Mouse (Mus musculus): ENCODE measurements around the gene Kdm6b. TPM values are rescaled to one million over a fixed set of nuclear protein-coding genes. Genes with fewer than 3 reads are reported as not detected.

Gene Kdm6b
- 25.9 and 26.2 TPM in 2 replicates for polyA plus RNA-seq (2014; fragmentation: Nextera tagmentation; extraction: Ambion mirVana)

- ATAC-seq (replicated peaks; ENCODE audit: insufficient number of reproducible peaks, low FRiP score, low TSS enrichment, low read depth) (no peak), DNase-seq (ENCODE audit: low spot score) (peak; percentile 76)
- Histone ChIP-seq H3K4me1 (ENCODE audit: control insufficient read depth, insufficient read depth, low read length) (peaks cover 20% of the 10 kb centered on the region), H3K27me3 (ENCODE audit: control insufficient read depth, insufficient read depth, low read length) (no peaks in the 10 kb centered on the region), H3K4me2 (ENCODE audit: low read depth, low read length) (peak within 1 kb of the TSS; percentile 93), H3K9ac (replicated peaks; ENCODE audit: low read length) (peak within 1 kb of the TSS; percentile 98), H3K27ac (replicated peaks; ENCODE audit: low read depth, low read length) (peak within 1 kb of the TSS; percentile 99; the same call in 1 of the 2 replicates), H3K4me3 (ENCODE audit: low read depth, low read length) (peak within 1 kb of the TSS; percentile 79), H3K9me3 (replicated peaks; ENCODE audit: control insufficient read depth, low read length) (no peaks in the 10 kb centered on the region), H3K36me3 (replicated peaks; ENCODE audit: control insufficient read depth, insufficient read depth, low read depth, low read length) (no peaks in the 10 kb centered on the region)
- WGBS = 39% methylated on average over 12 of the region's 12 CpGs
Measured at GRCm38 (mm10) chr11:69413221-69414181, at the start of gene Kdm6b. TSS of gene Kdm6b (minus strand) at chr11:69413675.

- no peaks in the 10 kb centered on the region for H3K9me3 ChIP-seq (replicated peaks; ENCODE audit: control insufficient read depth, low read length)
- H3K9ac ChIP-seq (replicated peaks; ENCODE audit: low read length) = no peak overlapping the region; the same call in 1 of the 2 replicates
- no peak overlapping the region for H3K4me2 ChIP-seq (ENCODE audit: low read depth, low read length)
- WGBS = 75% methylated on average over 5 of the region's 5 CpGs
- no peak overlapping the region for H3K4me3 ChIP-seq (ENCODE audit: low read depth, low read length)
- no peak for ATAC-seq (replicated peaks; ENCODE audit: insufficient number of reproducible peaks, low FRiP score, low TSS enrichment, low read depth)
- no peaks in the 10 kb centered on the region for H3K27me3 ChIP-seq (ENCODE audit: control insufficient read depth, insufficient read depth, low read length)
- no peak for DNase-seq (ENCODE audit: low spot score)
- no peak overlapping the region for H3K27ac ChIP-seq (replicated peaks; ENCODE audit: low read depth, low read length)
- no peaks in the 10 kb centered on the region for H3K4me1 ChIP-seq (ENCODE audit: control insufficient read depth, insufficient read depth, low read length)
- no peaks in the 10 kb centered on the region for H3K36me3 ChIP-seq (replicated peaks; ENCODE audit: control insufficient read depth, insufficient read depth, low read depth, low read length)
Measured at GRCm38 (mm10) chr11:69461568-69461967, 48.1 kb upstream of the Kdm6b start.

- ATAC-seq (replicated peaks; ENCODE audit: insufficient number of reproducible peaks, low FRiP score, low TSS enrichment, low read depth) (no peak), DNase-seq (ENCODE audit: low spot score) (no peak)
- 74% methylated on average over 4 of the region's 4 CpGs for WGBS
- H3K4me3 ChIP-seq (ENCODE audit: low read depth, low read length) = no peak overlapping the region
- H3K36me3 ChIP-seq (replicated peaks; ENCODE audit: control insufficient read depth, insufficient read depth, low read depth, low read length) = no peaks in the 10 kb centered on the region
- H3K9ac ChIP-seq (replicated peaks; ENCODE audit: low read length) = no peak overlapping the region
- no peak overlapping the region for H3K27ac ChIP-seq (replicated peaks; ENCODE audit: low read depth, low read length)
- no peaks in the 10 kb centered on the region for H3K4me1 ChIP-seq (ENCODE audit: control insufficient read depth, insufficient read depth, low read length)
- H3K27me3 ChIP-seq (ENCODE audit: control insufficient read depth, insufficient read depth, low read length) = no peaks in the 10 kb centered on the region
- no peak overlapping the region for H3K4me2 ChIP-seq (ENCODE audit: low read depth, low read length)
- no peaks in the 10 kb centered on the region for H3K9me3 ChIP-seq (replicated peaks; ENCODE audit: control insufficient read depth, low read length)
Measured at GRCm38 (mm10) chr11:69459883-69460282, 46.4 kb upstream of the Kdm6b start.

- Histone ChIP-seq H3K36me3 (replicated peaks; ENCODE audit: control insufficient read depth, insufficient read depth, low read depth, low read length) (no peaks in the 10 kb centered on the region), H3K27me3 (ENCODE audit: control insufficient read depth, insufficient read depth, low read length) (no peaks in the 10 kb centered on the region), H3K9ac (replicated peaks; ENCODE audit: low read length) (no peak overlapping the region), H3K27ac (replicated peaks; ENCODE audit: low read depth, low read length) (no peak overlapping the region), H3K4me2 (ENCODE audit: low read depth, low read length) (no peak overlapping the region), H3K9me3 (replicated peaks; ENCODE audit: control insufficient read depth, low read length) (no peaks in the 10 kb centered on the region), H3K4me1 (ENCODE audit: control insufficient read depth, insufficient read depth, low read length) (no peaks in the 10 kb centered on the region), H3K4me3 (ENCODE audit: low read depth, low read length) (no peak overlapping the region)
- 33% methylated on average over 6 of the region's 6 CpGs for WGBS
- DNase-seq (ENCODE audit: low spot score) (peak; percentile 44), ATAC-seq (replicated peaks; ENCODE audit: insufficient number of reproducible peaks, low FRiP score, low TSS enrichment, low read depth) (no peak)
Measured at GRCm38 (mm10) chr11:69457006-69457579, 43.6 kb upstream of the Kdm6b start.

- Histone ChIP-seq H3K27ac (replicated peaks; ENCODE audit: low read depth, low read length) (no peak overlapping the region), H3K9ac (replicated peaks; ENCODE audit: low read length) (no peak overlapping the region), H3K4me2 (ENCODE audit: low read depth, low read length) (no peak overlapping the region), H3K4me1 (ENCODE audit: control insufficient read depth, insufficient read depth, low read length) (no peaks in the 10 kb centered on the region), H3K36me3 (replicated peaks; ENCODE audit: control insufficient read depth, insufficient read depth, low read depth, low read length) (no peaks in the 10 kb centered on the region), H3K27me3 (ENCODE audit: control insufficient read depth, insufficient read depth, low read length) (no peaks in the 10 kb centered on the region), H3K4me3 (ENCODE audit: low read depth, low read length) (no peak overlapping the region), H3K9me3 (replicated peaks; ENCODE audit: control insufficient read depth, low read length) (no peaks in the 10 kb centered on the region)
- peak; percentile 37 for DNase-seq (ENCODE audit: low spot score)
- ATAC-seq (replicated peaks; ENCODE audit: insufficient number of reproducible peaks, low FRiP score, low TSS enrichment, low read depth) = no peak
- 66% methylated on average over 23 of the region's 23 CpGs for WGBS
Measured at GRCm38 (mm10) chr11:69452114-69452867, 38.8 kb upstream of the Kdm6b start.

GRCm38 (mm10) chr11:69447299-69447698, 33.8 kb upstream of the Kdm6b start:
- no peak overlapping the region for H3K4me2 ChIP-seq (ENCODE audit: low read depth, low read length)
- H3K9ac ChIP-seq (replicated peaks; ENCODE audit: low read length) = no peak overlapping the region
- 88% methylated on average over 7 of the region's 7 CpGs for WGBS
- no peaks in the 10 kb centered on the region for H3K36me3 ChIP-seq (replicated peaks; ENCODE audit: control insufficient read depth, insufficient read depth, low read depth, low read length)
- H3K4me3 ChIP-seq (ENCODE audit: low read depth, low read length) = no peak overlapping the region
- no peaks in the 10 kb centered on the region for H3K4me1 ChIP-seq (ENCODE audit: control insufficient read depth, insufficient read depth, low read length)
- no peaks in the 10 kb centered on the region for H3K27me3 ChIP-seq (ENCODE audit: control insufficient read depth, insufficient read depth, low read length)
- H3K9me3 ChIP-seq (replicated peaks; ENCODE audit: control insufficient read depth, low read length) = no peaks in the 10 kb centered on the region
- H3K27ac ChIP-seq (replicated peaks; ENCODE audit: low read depth, low read length) = no peak overlapping the region
- ATAC-seq (replicated peaks; ENCODE audit: insufficient number of reproducible peaks, low FRiP score, low TSS enrichment, low read depth) (no peak), DNase-seq (ENCODE audit: low spot score) (no peak)

- Histone ChIP-seq H3K9me3 (replicated peaks; ENCODE audit: control insufficient read depth, low read length) (no peaks in the 10 kb centered on the region), H3K27me3 (ENCODE audit: control insufficient read depth, insufficient read depth, low read length) (no peaks in the 10 kb centered on the region), H3K4me1 (ENCODE audit: control insufficient read depth, insufficient read depth, low read length) (no peaks in the 10 kb centered on the region), H3K4me2 (ENCODE audit: low read depth, low read length) (no peak overlapping the region), H3K27ac (replicated peaks; ENCODE audit: low read depth, low read length) (no peak overlapping the region), H3K4me3 (ENCODE audit: low read depth, low read length) (no peak overlapping the region), H3K9ac (replicated peaks; ENCODE audit: low read length) (no peak overlapping the region), H3K36me3 (replicated peaks; ENCODE audit: control insufficient read depth, insufficient read depth, low read depth, low read length) (no peaks in the 10 kb centered on the region)
- ATAC-seq (replicated peaks; ENCODE audit: insufficient number of reproducible peaks, low FRiP score, low TSS enrichment, low read depth) (no peak), DNase-seq (ENCODE audit: low spot score) (no peak)
- WGBS = 36% methylated on average over 5 of the region's 5 CpGs
Measured at GRCm38 (mm10) chr11:69443328-69443727, 29.9 kb upstream of the Kdm6b start.
